Mouse (Mus musculus) cerebellum, adult 8-10 months (tissue): ENCODE results near the gene Foxi2.

Experiments
- DNase-seq: peaks from one replicate; pipeline ENCODE4 v3.0.0; 2022

Foxi2 gene

GRCm38 (mm10) chr7:135410237-135410965 is at the start of gene Foxi2:
TSS of gene Foxi2 (plus strand) at chr7:135410308.
- DNase-seq: no peak

DNA sequence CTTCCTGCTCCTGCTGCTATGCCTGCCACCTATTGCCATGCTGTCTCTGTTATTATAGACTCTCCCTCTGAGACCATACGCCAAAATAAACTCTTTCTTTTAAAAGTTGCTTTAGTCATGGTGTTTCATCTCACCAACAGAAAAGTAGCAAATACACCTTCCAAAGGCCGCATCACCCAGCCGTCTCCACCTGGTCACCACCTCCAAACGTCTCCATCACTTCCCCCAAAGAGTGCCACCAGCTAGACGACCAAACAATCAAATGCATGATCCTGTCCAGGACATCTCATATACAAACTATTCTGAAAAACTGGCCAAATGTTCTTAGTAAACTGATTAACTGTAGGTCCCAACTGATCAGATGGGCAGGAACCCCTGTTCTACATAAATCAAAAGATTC is 45.5 kb upstream of the Foxi2 start:
- no peak for DNase-seq

DNA sequence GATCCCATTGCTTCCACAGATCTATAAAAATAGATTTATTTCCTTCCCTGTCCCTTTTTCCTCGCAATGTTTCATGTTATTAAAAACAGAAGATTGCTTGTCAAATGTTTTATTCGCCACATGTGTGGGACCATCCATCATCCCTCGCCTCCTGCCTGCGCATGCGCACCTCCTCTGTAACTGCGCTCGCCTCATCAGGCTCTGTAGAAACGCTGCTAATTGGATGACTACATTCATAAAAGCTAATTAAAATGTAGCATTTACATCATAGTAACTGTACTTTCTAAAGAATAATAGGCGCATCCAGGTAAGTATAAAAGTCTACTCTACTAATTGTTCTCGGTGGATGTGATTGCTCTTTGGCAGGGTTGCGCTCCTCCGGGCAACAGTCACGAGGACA is 34.1 kb upstream of the Foxi2 start:
- no peak for DNase-seq

GRCm38 (mm10) chr7:135376932-135377331 is 33.2 kb upstream of the Foxi2 start:
- DNase-seq: peak; percentile 2

- no peak for DNase-seq
These were observed 31.8 kb upstream of the Foxi2 start for GRCm38 (mm10) chr7:135378331-135378730.

DNA sequence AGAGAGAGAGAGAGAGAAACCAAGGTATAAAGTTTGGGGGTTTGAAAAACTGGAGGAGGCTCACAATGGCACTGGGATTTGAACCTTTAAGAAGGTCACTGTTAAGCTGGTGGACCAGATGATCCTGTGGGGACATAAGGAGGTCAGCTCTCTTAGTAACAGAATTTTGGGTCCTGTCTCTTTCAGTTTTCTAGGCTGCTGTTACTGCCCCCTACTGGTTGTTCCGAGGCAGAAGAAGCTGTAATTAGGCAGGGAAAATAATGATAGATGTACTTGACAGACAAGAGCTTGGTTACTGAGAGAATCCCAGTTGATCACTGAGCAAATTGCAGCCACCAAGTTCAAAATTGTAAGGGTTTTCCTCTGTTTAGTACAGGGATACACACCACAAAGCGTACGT is 21.1 kb upstream of the Foxi2 start:
- no peak for DNase-seq

GRCm38 (mm10) chr7:135392949-135393542 is 17.1 kb upstream of the Foxi2 start:
- no peak for DNase-seq

DNA sequence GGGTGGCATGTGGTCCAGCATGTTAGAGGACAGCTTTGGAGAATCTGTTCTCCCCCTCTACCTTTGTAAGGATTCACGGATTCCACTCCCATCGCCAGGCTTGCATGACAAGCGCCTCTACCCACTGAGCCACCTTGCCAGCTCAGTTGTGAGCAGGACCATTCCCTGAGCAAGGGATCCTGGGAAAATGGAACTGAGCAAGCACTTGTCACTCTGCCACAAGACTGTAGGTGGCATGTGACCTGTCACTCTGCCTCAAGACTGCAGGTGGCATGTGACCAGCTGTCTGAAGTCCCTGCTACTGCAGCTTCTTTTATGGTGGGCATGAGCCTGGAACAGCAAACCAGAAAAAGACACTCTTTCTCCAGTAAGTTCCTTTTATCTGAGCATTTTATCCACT is 15.7 kb upstream of the Foxi2 start:
- DNase-seq: no peak

DNA sequence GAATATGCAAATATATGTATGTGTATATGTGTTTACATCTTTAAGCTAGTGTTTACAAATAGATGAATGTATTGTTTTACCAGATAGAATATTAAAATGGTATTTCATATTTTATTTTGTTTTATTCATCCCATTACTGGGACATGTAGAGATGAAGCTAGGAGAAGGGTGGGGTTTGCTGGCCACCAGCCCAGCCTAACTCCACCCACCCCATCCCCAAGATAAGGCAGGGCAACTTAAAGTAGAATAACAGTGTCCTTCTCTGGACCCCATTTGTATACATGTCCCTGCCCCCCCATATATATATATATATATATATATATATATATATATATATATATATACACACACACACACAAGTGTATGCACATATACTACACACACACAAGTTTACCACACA is 14.9 kb upstream of the Foxi2 start:
- no peak for DNase-seq

DNA sequence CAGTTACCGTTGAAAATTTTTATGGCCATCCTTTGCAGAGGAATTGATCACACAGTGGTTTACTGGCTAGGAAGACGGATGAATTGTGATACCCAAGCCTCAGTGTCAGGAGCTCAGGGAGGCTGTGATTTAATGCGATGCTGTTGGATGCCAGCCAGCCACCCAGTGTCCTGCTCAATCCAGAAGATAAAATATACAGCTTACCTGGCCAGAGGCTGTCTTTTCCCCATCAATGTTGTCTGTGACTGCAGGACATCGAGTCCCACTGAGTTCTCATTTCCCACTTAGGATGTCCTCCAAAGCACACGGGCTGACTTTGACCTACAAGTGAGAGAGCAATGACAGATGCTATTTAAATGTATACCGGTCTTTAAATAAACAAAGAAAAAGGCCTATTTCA is 13.0 kb upstream of the Foxi2 start:
- no peak for DNase-seq

- DNase-seq: no peak
These were observed 12.2 kb upstream of the Foxi2 start for GRCm38 (mm10) chr7:135397874-135398273.

- peak; percentile 60 for DNase-seq
These were observed 6.7 kb upstream of the Foxi2 start for GRCm38 (mm10) chr7:135403416-135403815.

DNA sequence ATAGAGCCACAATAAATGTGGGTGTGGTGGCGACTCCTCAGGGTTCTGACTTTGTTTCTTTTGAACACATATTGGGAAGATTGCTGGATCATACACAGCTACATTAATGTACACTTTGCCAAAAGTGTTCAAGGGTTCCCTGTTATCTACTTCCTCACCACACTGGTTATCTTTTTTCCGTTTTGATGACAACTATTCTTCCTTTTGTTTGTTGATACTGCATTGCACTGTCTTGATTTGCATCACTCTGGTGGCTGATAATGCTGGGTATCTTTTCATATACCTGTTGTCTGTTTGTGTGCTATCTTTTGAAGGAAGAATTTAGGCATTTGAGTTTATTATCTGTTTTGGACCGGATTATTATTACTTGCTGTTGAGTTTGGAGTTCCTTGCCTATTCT is 3.3 kb upstream of the Foxi2 start:
- no peak for DNase-seq

DNA sequence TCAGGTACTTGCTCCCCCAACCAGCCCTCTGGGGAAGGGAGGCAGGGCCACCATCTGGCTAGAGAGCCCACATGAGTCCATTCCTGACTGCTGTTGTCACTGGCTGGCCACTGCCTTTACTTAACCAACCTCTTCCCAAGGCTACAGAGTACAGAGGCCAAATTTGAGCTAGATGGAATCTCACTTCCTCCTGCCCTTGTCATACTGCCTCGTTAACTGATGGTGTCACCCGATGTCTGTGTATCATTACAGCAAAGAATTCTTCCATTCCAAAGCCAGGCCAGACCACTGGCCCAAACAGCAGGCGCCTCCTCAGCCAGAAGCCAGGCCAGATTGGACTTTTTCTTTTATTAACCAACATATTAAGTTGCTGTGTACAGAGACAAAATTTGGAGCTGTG is 1.6 kb upstream of the Foxi2 start:
- no peak for DNase-seq

DNA sequence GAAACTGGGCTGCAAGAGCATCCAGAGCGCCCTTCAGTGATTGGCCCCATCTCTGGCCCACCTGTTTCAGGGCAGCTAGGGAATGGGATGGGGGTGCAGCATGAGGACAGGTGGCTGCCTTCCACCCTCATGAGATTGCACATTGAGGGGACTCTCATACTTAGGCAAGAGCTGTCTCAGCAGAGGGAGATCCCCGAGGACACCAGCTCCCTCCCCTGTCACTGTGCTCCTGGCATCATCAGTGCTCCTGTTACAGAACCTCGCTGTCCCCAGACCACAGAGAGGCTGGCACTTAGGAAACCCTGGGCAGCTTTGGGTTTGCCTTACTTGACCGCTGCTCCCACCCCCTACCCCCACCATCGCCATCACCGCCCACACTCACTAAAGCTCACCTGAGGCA is 2.2 kb downstream of the Foxi2 start:
- DNase-seq: no peak

- DNase-seq: no peak
These were observed 18.7 kb downstream of the Foxi2 start for GRCm38 (mm10) chr7:135428840-135429239.

GRCm38 (mm10) chr7:135430903-135431302 is 20.8 kb downstream of the Foxi2 start:
- no peak for DNase-seq

GRCm38 (mm10) chr7:135443903-135444302 is 33.8 kb downstream of the Foxi2 start:
- no peak for DNase-seq

DNA sequence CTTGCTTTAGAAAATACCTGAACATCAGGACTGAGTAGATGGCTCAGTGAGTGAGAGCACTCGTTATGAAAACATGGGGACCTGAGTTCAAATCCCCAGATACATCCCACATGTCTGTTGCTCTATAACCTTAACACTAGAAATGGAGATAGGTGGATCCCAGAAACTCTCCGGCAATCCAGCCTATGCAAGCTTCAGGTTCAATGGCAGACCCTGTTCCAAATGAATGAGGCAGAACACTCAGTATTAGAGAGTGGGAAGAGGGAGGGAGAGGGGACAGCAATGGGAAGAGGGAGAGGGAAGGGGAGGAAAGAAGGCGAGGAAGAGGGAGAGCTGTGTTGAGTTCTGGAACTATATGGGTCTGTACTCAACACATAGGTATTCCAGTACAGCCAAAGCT is 41.2 kb downstream of the Foxi2 start:
- DNase-seq: no peak

GRCm38 (mm10) chr7:135452366-135452765 is 42.3 kb downstream of the Foxi2 start:
- no peak for DNase-seq

DNA sequence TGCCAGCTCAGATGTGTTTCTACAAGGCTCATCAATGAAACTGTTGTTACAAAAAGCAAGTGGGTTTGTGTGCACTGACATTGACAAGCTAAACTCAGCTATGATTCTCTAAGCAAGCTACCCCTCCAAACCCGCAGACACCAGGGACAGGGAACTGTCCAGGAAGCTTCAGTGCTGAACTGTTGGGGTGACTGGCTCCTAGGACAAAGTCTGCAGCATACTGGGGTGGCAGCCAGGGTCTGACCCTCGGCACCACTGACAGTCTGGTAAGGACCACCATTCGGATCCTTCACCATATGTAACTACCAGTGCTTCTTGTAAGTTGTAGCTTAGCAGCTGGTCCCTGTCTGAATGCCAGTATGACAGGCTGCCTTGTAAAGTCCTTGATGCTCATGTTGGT is 43.6 kb downstream of the Foxi2 start:
- no peak for DNase-seq
